Mouse (Mus musculus): ENCODE data around the gene Surf1.
"Not testable (repeated sequence)": the region's sequence is repeated elsewhere in the genome, so short reads cannot be mapped to it uniquely, and the experiment has no call there.

Gene Surf1

GRCm38 (mm10) chr2:26900731-26901130, 15.6 kb downstream of the Surf1 start:
- DNase-seq (ENCODE audit: low spot score): no peak

GRCm38 (mm10) chr2:26895898-26896297, 20.4 kb downstream of the Surf1 start:
- no peak for DNase-seq (ENCODE audit: low spot score)

GRCm38 (mm10) chr2:26886170-26886569, 30.2 kb downstream of the Surf1 start:
- DNase-seq (ENCODE audit: low spot score): not testable (repeated sequence)

DNA sequence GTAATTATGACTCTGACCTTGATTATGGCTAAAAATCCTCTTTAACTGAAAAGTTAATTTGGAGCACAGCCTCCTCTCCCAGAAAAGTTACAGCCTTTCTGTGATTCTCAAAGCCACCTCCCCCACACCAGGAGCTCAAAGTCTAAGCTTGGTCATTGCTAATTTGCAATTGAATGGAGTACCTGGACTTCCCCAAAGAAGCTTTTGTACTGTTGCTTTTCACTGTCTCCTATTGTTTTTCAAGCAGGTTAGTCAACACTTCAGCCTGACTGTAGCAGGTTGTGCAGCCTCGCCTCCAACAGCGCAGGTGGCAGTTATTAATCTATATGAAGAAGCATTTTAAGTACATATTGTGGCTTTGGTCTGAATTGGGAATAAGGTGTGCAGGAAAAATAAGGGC, 30.8 kb downstream of the Surf1 start:
- not testable (repeated sequence) for DNase-seq (ENCODE audit: low spot score)

GRCm38 (mm10) chr2:26878571-26878970, 37.8 kb downstream of the Surf1 start:
- no peak for DNase-seq (ENCODE audit: low spot score)

- DNase-seq (ENCODE audit: low spot score): no peak
These were observed 45.7 kb downstream of the Surf1 start for GRCm38 (mm10) chr2:26870666-26871065.

DNA sequence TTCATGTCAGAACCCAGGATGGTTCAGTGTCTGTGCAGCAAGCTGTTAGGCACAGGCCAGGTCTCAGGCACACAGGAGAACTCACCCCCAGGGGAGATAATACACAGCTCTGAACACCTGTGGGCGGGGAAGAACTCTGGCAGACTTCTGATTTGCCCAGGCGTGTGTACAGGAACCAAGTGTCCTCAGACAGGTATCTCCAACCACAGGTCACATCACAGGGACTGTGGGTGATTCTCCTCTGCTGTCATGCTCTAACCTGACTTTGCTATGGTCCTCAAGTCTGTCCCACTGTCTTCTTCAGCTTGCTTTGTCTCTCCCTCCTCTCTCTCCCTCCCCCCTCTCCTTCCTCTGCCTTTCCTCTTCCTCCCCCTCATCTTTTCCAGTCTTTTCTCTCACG, 51.5 kb downstream of the Surf1 start, which contains the start of gene Abo:
TSS of gene Abo (minus strand) at position 101 of the 400 bp plus-strand sequence.
- no peak for DNase-seq (ENCODE audit: low spot score)

Data from retina, embryonic 14.5 days (tissue).